Mouse (Mus musculus): ENCODE measurements around the gene Fgf10. TPM values are rescaled to one million over a fixed set of nuclear protein-coding genes. Genes with fewer than 3 reads are reported as not detected.

The Fgf10 gene
- total and polyA plus RNA-seq, 3 experiments = not detected

DNA sequence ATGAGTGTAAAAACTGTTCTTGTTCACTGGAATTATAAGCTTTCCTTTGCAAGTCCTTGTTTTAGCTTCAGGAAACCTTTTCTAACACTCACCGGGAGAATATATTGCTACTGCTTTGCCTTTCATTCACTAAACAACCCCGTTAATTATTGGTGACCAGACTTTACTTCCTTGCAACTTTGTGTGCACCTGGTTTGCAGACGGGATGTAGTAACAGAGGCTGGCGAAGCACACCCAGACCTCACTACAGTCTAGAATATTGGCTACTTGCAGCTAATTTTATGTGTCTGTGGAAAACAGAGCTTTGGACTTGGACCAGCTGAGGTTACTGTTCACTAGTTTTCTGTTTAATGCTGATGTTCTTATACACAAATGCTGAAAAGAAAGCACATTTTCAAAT, 155.5 kb downstream of the Fgf10 start:
- H3K36me3 ChIP-seq (ENCODE audit: control insufficient read depth in 1 of 2, insufficient read depth in 2 of 2, low read length in 2 of 2) = no peaks in the 10 kb centered on the region
- H3K9ac ChIP-seq (ENCODE audit: control insufficient read depth, low read depth, low read length, poor library complexity, severe bottlenecking) = no peak overlapping the region
- no peak overlapping the region for H3K27ac ChIP-seq (ENCODE audit: control insufficient read depth, low read depth, low read length)
- H3K27me3 ChIP-seq (ENCODE audit: control insufficient read depth in 1 of 2, insufficient read depth in 2 of 2, low read length in 2 of 2) = no peaks in the 10 kb centered on the region; a peak in 1 of 4 replicates
- DNase-seq (ENCODE audit: low read depth, low spot score) = no peak
- H3K4me1 ChIP-seq (ENCODE audit: control insufficient read depth in 1 of 2, insufficient read depth in 2 of 2, low read length in 2 of 2) = no peaks in the 10 kb centered on the region
- no peaks in the 10 kb centered on the region for H3K9me3 ChIP-seq (replicated peaks; ENCODE audit: insufficient read depth, low read length)
- TF ChIP-seq E2F4 (IDR thresholded peaks at IDR 0.05; ENCODE audit: borderline replicate concordance, low read depth, low read length) = no peak
- TF ChIP-seq NRF1 (IDR thresholded peaks at IDR 0.05; ENCODE audit: insufficient read depth, low read depth, low read length, poor library complexity, severe bottlenecking) = no peak
- TF ChIP-seq ETS1 (IDR thresholded peaks at IDR 0.05; ENCODE audit: low read depth, low read length) = no peak
- TF ChIP-seq UBTF (IDR thresholded peaks at IDR 0.05; ENCODE audit: borderline replicate concordance, insufficient read depth, low read depth, low read length) = no peak
- TF ChIP-seq MAX (IDR thresholded peaks at IDR 0.05; ENCODE audit: low read length) = no peak
- no peak for TF ChIP-seq RCOR1 (IDR thresholded peaks at IDR 0.05; ENCODE audit: low read depth, low read length)
- TF ChIP-seq CHD2 (IDR thresholded peaks at IDR 0.05; ENCODE audit: low read length) = no peak
- no peak for TF ChIP-seq ELF1 (IDR thresholded peaks at IDR 0.05; ENCODE audit: low read depth, low read length)
- no peak for TF ChIP-seq MYB (IDR thresholded peaks at IDR 0.05; ENCODE audit: low read depth, low read length)
- no peak for TF ChIP-seq EP300 (IDR thresholded peaks at IDR 0.05; ENCODE audit: low read depth in 1 of 2, low read length in 2 of 2)
- no peak for TF ChIP-seq ZKSCAN1 (IDR thresholded peaks at IDR 0.05; ENCODE audit: low read depth, low read length)
- TF ChIP-seq SIN3A (IDR thresholded peaks at IDR 0.05; ENCODE audit: low read length) = no peak
- TF ChIP-seq NELFE (IDR thresholded peaks at IDR 0.05; ENCODE audit: low read depth, low read length) = no peak
- no peak for TF ChIP-seq BHLHE40 (IDR thresholded peaks at IDR 0.05; ENCODE audit: borderline replicate concordance, low read depth, low read length)
- TF ChIP-seq MYC (IDR thresholded peaks at IDR 0.05; ENCODE audit: low read depth, low read length) = no peak
- TF ChIP-seq USF1 (IDR thresholded peaks at IDR 0.05; ENCODE audit: low read depth, low read length) = no peak
- no peak for TF ChIP-seq USF2 (IDR thresholded peaks at IDR 0.05; ENCODE audit: borderline replicate concordance in 1 of 2, insufficient read depth in 1 of 2, low read depth in 1 of 2, low read length in 2 of 2)
- TF ChIP-seq JUND (IDR thresholded peaks at IDR 0.05; ENCODE audit: low read depth, low read length) = no peak
- TF ChIP-seq SMC3 (IDR thresholded peaks at IDR 0.05; ENCODE audit: low read depth, low read length) = no peak
- no peak overlapping the region for H3K4me3 ChIP-seq (ENCODE audit: control insufficient read depth in 1 of 2, insufficient read depth in 1 of 2, low read depth in 2 of 2, low read length in 2 of 2)
- no peaks in the 10 kb centered on the region for H3K79me2 ChIP-seq (ENCODE audit: control insufficient read depth, insufficient read depth, low read length, poor library complexity)

- Histone ChIP-seq H3K27me3 (ENCODE audit: control insufficient read depth in 1 of 2, insufficient read depth in 2 of 2, low read length in 2 of 2) (no peaks in the 10 kb centered on the region; a peak in 1 of 4 replicates), H3K4me1 (ENCODE audit: control insufficient read depth in 1 of 2, insufficient read depth in 2 of 2, low read length in 2 of 2) (no peaks in the 10 kb centered on the region), H3K36me3 (ENCODE audit: control insufficient read depth in 1 of 2, insufficient read depth in 2 of 2, low read length in 2 of 2) (no peaks in the 10 kb centered on the region), H3K27ac (ENCODE audit: control insufficient read depth, low read depth, low read length) (no peak overlapping the region), H3K9me3 (replicated peaks; ENCODE audit: insufficient read depth, low read length) (no peaks in the 10 kb centered on the region), H3K9ac (ENCODE audit: control insufficient read depth, low read depth, low read length, poor library complexity, severe bottlenecking) (no peak overlapping the region), H3K79me2 (ENCODE audit: control insufficient read depth, insufficient read depth, low read length, poor library complexity) (no peaks in the 10 kb centered on the region), H3K4me3 (ENCODE audit: control insufficient read depth in 1 of 2, insufficient read depth in 1 of 2, low read depth in 2 of 2, low read length in 2 of 2) (no peak overlapping the region)
- no peak for TF ChIP-seq MAFK (IDR thresholded peaks at IDR 0.05; ENCODE audit: borderline replicate concordance, low read depth, low read length)
- no peak for TF ChIP-seq ETS1 (IDR thresholded peaks at IDR 0.05; ENCODE audit: low read depth, low read length)
- no peak for TF ChIP-seq POLR2A (IDR thresholded peaks at IDR 0.05; ENCODE audit: control insufficient read depth in 1 of 2, insufficient read depth in 1 of 2, low read depth in 1 of 2, low read length in 2 of 2, poor library complexity in 1 of 2)
- TF ChIP-seq TBP (IDR thresholded peaks at IDR 0.05; ENCODE audit: low read depth, low read length) = no peak
- TF ChIP-seq CHD2 (IDR thresholded peaks at IDR 0.05; ENCODE audit: low read length) = no peak
- TF ChIP-seq E2F4 (IDR thresholded peaks at IDR 0.05; ENCODE audit: borderline replicate concordance, low read depth, low read length) = no peak
- no peak for TF ChIP-seq MAX (IDR thresholded peaks at IDR 0.05; ENCODE audit: low read length)
- TF ChIP-seq EP300 (IDR thresholded peaks at IDR 0.05; ENCODE audit: low read depth in 1 of 2, low read length in 2 of 2) = no peak
- TF ChIP-seq MXI1 (IDR thresholded peaks at IDR 0.05; ENCODE audit: low read depth, low read length) = no peak
- no peak for TF ChIP-seq HCFC1 (IDR thresholded peaks at IDR 0.05; ENCODE audit: low read depth, low read length)
- TF ChIP-seq RAD21 (IDR thresholded peaks at IDR 0.05; ENCODE audit: low read depth, low read length) = no peak
- DNase-seq (ENCODE audit: low read depth, low spot score) = no peak
These were observed 159.2 kb downstream of the Fgf10 start for GRCm38 (mm10) chr13:118828604-118829381.
